Comparison of ENCODE assay signal across 12 mouse cellular contexts in genomic region chr11:79713184-79713583, GRCm38 (mm10).
DNase-seq lines count a peak whose midpoint lies in the region; ATAC-seq and TF ChIP-seq lines count a peak whose summit lies in the region.
"Had no signal": no experiment of that assay in that cellular context is flagged by ENCODE, and none has a peak within 500 bp of the region (broad histone marks: within the 10 kb centered on the region; RNA-seq: fewer than 3 reads in every experiment).

No protein-coding gene starts in this region.

- no peak for TF ChIP-seq EP300 in liver, postnatal 0 days (IDR thresholded peaks at IDR 0.05; ENCODE audit: low read depth)

- no peak overlapping the region for H3K4me3 ChIP-seq in liver, postnatal 0 days (ENCODE audit: low read depth, low read length)
- no peak overlapping the region for H3K4me3 ChIP-seq in hindbrain, embryonic 15.5 days
- H3K4me3 ChIP-seq in neural tube, embryonic 14.5 days (ENCODE audit: low read depth, low read length), result no peak overlapping the region
- H3K4me3 ChIP-seq: forebrain, embryonic 12.5 days; midbrain, embryonic 13.5 days had no signal

- H3K9ac ChIP-seq in liver, postnatal 0 days (replicated peaks), result no peak overlapping the region
- H3K9ac ChIP-seq in hindbrain, embryonic 15.5 days, result no peak overlapping the region
- no peak overlapping the region for H3K9ac ChIP-seq in neural tube, embryonic 14.5 days (replicated peaks; ENCODE audit: low read depth, low read length)
- H3K9ac ChIP-seq: forebrain, embryonic 12.5 days; midbrain, embryonic 13.5 days had no signal

- H3K4me1 ChIP-seq in liver, postnatal 0 days (ENCODE audit: insufficient read depth), result peaks cover 27% of the 10 kb centered on the region
- peaks cover 17% of the 10 kb centered on the region for H3K4me1 ChIP-seq in hindbrain, embryonic 15.5 days (replicated peaks)
- H3K4me1 ChIP-seq in neural tube, embryonic 14.5 days (ENCODE audit: control insufficient read depth, insufficient read depth, low read length), result peaks cover 8% of the 10 kb centered on the region

- H3K9me3 ChIP-seq in liver, postnatal 0 days (ENCODE audit: low read length), result no peaks in the 10 kb centered on the region
- no peaks in the 10 kb centered on the region for H3K9me3 ChIP-seq in hindbrain, embryonic 15.5 days
- no peaks in the 10 kb centered on the region for H3K9me3 ChIP-seq in neural tube, embryonic 14.5 days (ENCODE audit: control insufficient read depth, low read length)
- H3K9me3 ChIP-seq: forebrain, embryonic 12.5 days; midbrain, embryonic 13.5 days had no signal

- no peak for DNase-seq in liver, postnatal 0 days
- DNase-seq in liver, result no peak
- peak; percentile 64 to 65 for DNase-seq in kidney, adult 8-10 months
- no peak for DNase-seq in retina, embryonic 14.5 days (ENCODE audit: low spot score)
- DNase-seq: adrenal gland, postnatal 10 days; cerebellum, adult 8-10 months had no signal

- ATAC-seq in liver, postnatal 0 days, result no peak
- no peak for ATAC-seq in hindbrain, embryonic 15.5 days (ENCODE audit: low FRiP score, low read depth)
- ATAC-seq in neural tube, embryonic 14.5 days (ENCODE audit: low read depth), result no peak
- no peak for ATAC-seq in cerebellum, adult (ENCODE audit: insufficient number of reproducible peaks, low FRiP score, low TSS enrichment)
- ATAC-seq: midbrain, embryonic 13.5 days had no signal

- no peak overlapping the region for H3K27ac ChIP-seq in liver, postnatal 0 days (ENCODE audit: low read depth)
- H3K27ac ChIP-seq in hindbrain, embryonic 15.5 days (replicated peaks), result no peak overlapping the region
- H3K27ac ChIP-seq in neural tube, embryonic 14.5 days (ENCODE audit: low read depth, low read length), result no peak overlapping the region
- H3K27ac ChIP-seq: forebrain, embryonic 12.5 days; midbrain, embryonic 13.5 days had no signal

- H3K36me3 ChIP-seq in liver, postnatal 0 days (replicated peaks; ENCODE audit: insufficient read depth, low read length), result no peaks in the 10 kb centered on the region
- no peaks in the 10 kb centered on the region for H3K36me3 ChIP-seq in hindbrain, embryonic 15.5 days
- H3K36me3 ChIP-seq in neural tube, embryonic 14.5 days (ENCODE audit: control insufficient read depth, insufficient read depth, low read length), result no peaks in the 10 kb centered on the region
- H3K36me3 ChIP-seq: forebrain, embryonic 12.5 days; G1E; midbrain, embryonic 13.5 days had no signal

- peak overlapping the region; percentile 94; the same call in 1 of the 2 replicates for H3K4me2 ChIP-seq in liver, postnatal 0 days (ENCODE audit: low read depth, low read length)
- 0 out of 2 replicates have a peak overlapping the region, but pooled peaks have one; percentile 98 for H3K4me2 ChIP-seq in hindbrain, embryonic 15.5 days
- peak overlapping the region; percentile 1; the same call in 1 of the 2 replicates for H3K4me2 ChIP-seq in neural tube, embryonic 14.5 days (ENCODE audit: low read depth, low read length)
- H3K4me2 ChIP-seq: forebrain, embryonic 12.5 days had no signal

- no peak for TF ChIP-seq CTCF in liver, postnatal 0 days (IDR thresholded peaks at IDR 0.05; ENCODE audit: low read depth)

- 79% methylated on average over 6 of the region's 6 CpGs for WGBS in liver, postnatal 0 days (ENCODE audit: insufficient replicate concordance)
- 35% methylated on average over 6 of the region's 6 CpGs for whole genome bisulfite sequencing in hindbrain, embryonic 15.5 days
- 25% methylated on average over 6 of the region's 6 CpGs for WGBS in neural tube, embryonic 14.5 days

- H3K27me3 ChIP-seq in liver, postnatal 0 days (ENCODE audit: insufficient read depth, low read length), result peaks cover 22% of the 10 kb centered on the region
- H3K27me3 ChIP-seq in hindbrain, embryonic 15.5 days, result peaks cover 38% of the 10 kb centered on the region
- H3K27me3 ChIP-seq in neural tube, embryonic 14.5 days (ENCODE audit: control insufficient read depth, insufficient read depth, low read length), result peaks cover 5% of the 10 kb centered on the region

Comparison
In these comparisons a context has a peak if more than half of its experiments do, and no peak if none do; other contexts are left out.
1. DNase-seq: peak in kidney, adult 8-10 months (2 of 2); none in liver, postnatal 0 days (single experiment), liver (single experiment) and retina, embryonic 14.5 days (single experiment).
2. H3K4me2 ChIP-seq: peak in every context shown above with its lines; median percentile 98 in hindbrain, embryonic 15.5 days; 94 in liver, postnatal 0 days; 1 in neural tube, embryonic 14.5 days.